Mouse (Mus musculus) embryonic facial prominence, embryonic 12.5 days (tissue): ENCODE data around the gene 5730480H06Rik. TPM values are rescaled to one million over a fixed set of nuclear protein-coding genes. Genes with fewer than 3 reads are reported as not detected.

Source experiments
- ATAC-seq: fragments of 200-750 bp; cut with Nextera tagmentation; 2 replicates; pipeline ENCODE4 v1.8.0; 2017; ENCODE audit not compliant: insufficient number of reproducible peaks, insufficient read depth, low FRiP score, low TSS enrichment
- H3K27ac ChIP-seq: fragments of 300-500 bp; sonication (generic); 2 replicates; pipeline ENCODE4 v1.5.1; 2016; ENCODE audit warnings: mild to moderate bottlenecking
- H3K27me3 ChIP-seq: fragments of 300-500 bp; sonication (generic); 2 replicates; pipeline ENCODE4 v1.6.1; 2016; ENCODE audit warnings: mild to moderate bottlenecking, moderate library complexity
- H3K36me3 ChIP-seq: fragments of 300-500 bp; sonication (generic); 2 replicates; pipeline ENCODE4 v1.6.1; 2016; ENCODE audit warnings: mild to moderate bottlenecking
- H3K4me1 ChIP-seq: fragments of 300-500 bp; sonication (generic); 2 replicates; pipeline ENCODE4 v1.6.1; 2016
- H3K4me2 ChIP-seq: fragments of 300-500 bp; sonication (generic); replicated peaks from 2 replicates; pipeline ENCODE4 v1.6.1; 2016; ENCODE audit warnings: mild to moderate bottlenecking, moderate library complexity
- H3K4me3 ChIP-seq: fragments of 300-500 bp; sonication (generic); 2 replicates; pipeline ENCODE4 v1.5.1; 2016; ENCODE audit warnings: mild to moderate bottlenecking
- H3K9ac ChIP-seq: fragments of 300-500 bp; sonication (generic); 2 replicates; pipeline ENCODE4 v1.6.1; 2016; ENCODE audit warnings: mild to moderate bottlenecking, moderate library complexity
- H3K9me3 ChIP-seq: fragments of 300-500 bp; sonication (generic); 2 replicates; pipeline ENCODE4 v1.6.1; 2016; ENCODE audit warnings: mild to moderate bottlenecking, moderate library complexity
- WGBS: fragments of 180-500 bp; shearing (Covaris S2); methylation state at CpG from one replicate; pipeline ENCODE4 v1.1.7; 2016; 5-methylcytosine and 5-hydroxymethylcytosine counted together
- polyA plus RNA-seq: library from polyadenylated mRNA; unstranded; fragments of >200 nt; fragmentation: Nextera tagmentation; extraction: Ambion mirVana; gene quantifications from 2 replicates; pipeline ENCODE4 v1.2.1, GENCODE M21; 2016

5730480H06Rik gene
- polyA plus RNA-seq, 1 experiment from 2014 or later = 33.3 TPM

- Histone ChIP-seq H3K4me3 (no peak overlapping the region), H3K36me3 (no peaks in the 10 kb centered on the region), H3K4me2 (no peak overlapping the region), H3K9ac (no peak overlapping the region), H3K4me1 (no peaks in the 10 kb centered on the region), H3K9me3 (no peaks in the 10 kb centered on the region), H3K27me3 (no peaks in the 10 kb centered on the region), H3K27ac (no peak overlapping the region)
- ATAC-seq = no peak
Observed at GRCm38 (mm10) chr5:48430459-48430858, 102.7 kb downstream of the 5730480H06Rik start.

DNA sequence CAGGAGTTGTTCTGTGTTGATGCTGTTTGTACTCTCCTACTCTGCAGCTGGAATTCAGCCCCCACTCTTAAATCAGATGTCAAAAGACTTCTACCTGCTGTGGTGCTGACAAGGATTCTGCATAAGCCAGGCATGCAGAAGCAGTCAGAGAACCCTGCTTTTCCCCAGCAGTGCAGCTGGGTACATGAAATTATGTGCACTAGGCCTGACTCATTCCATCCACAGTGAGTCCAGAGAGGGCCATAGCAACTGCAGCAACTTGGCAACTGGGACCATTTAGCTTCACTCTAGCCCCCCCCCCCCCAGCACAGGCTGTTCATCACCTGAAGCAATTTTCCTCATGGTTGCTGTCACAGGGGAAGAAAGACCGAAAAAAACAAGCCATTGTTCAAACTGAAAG lies 121.1 kb downstream of the 5730480H06Rik start:
- 75% methylated on average over 1 of the region's 1 CpGs for WGBS
- ATAC-seq = no peak

GRCm38 (mm10) chr5:48460221-48460620 lies 132.5 kb downstream of the 5730480H06Rik start:
- H3K36me3 ChIP-seq = no peaks in the 10 kb centered on the region
- H3K27ac ChIP-seq = no peak overlapping the region
- H3K4me1 ChIP-seq = no peaks in the 10 kb centered on the region
- no peak overlapping the region for H3K4me2 ChIP-seq
- ATAC-seq = no peak
- H3K27me3 ChIP-seq = no peaks in the 10 kb centered on the region
- WGBS = 72% methylated on average over 2 of the region's 2 CpGs
- no peaks in the 10 kb centered on the region for H3K9me3 ChIP-seq
- no peak overlapping the region for H3K4me3 ChIP-seq
- no peak overlapping the region for H3K9ac ChIP-seq

More for the DNA sequence above, 121.1 kb downstream of the 5730480H06Rik start:
- H3K4me3 ChIP-seq = no peak overlapping the region
- no peak overlapping the region for H3K27ac ChIP-seq
- H3K9me3 ChIP-seq = no peaks in the 10 kb centered on the region
- H3K4me1 ChIP-seq = no peaks in the 10 kb centered on the region
- no peak overlapping the region for H3K4me2 ChIP-seq
- H3K9ac ChIP-seq = no peak overlapping the region
- no peaks in the 10 kb centered on the region for H3K36me3 ChIP-seq
- H3K27me3 ChIP-seq = 0 out of 2 replicates have a peak, but pooled peaks cover 3% of the 10 kb centered on the region
